Mouse (Mus musculus): ENCODE data around the gene Cmtr1.
A peak's percentile ranks its signal among the peaks of the same experiment; 100 is the strongest.
"Not testable (repeated sequence)": the region's sequence is repeated elsewhere in the genome, so short reads cannot be mapped to it uniquely, and the experiment has no call there.

The Cmtr1 gene

GRCm38 (mm10) chr17:29660076-29660761 is at the start of gene Cmtr1:
Cmtr1 (plus strand) TSS chr17:29660595.
- peak; percentile 94 for DNase-seq

- not testable (repeated sequence) for DNase-seq
Measured at GRCm38 (mm10) chr17:29613453-29613852, 46.9 kb upstream of the Cmtr1 start.

GRCm38 (mm10) chr17:29614115-29615023 is 46.0 kb upstream of the Cmtr1 start, which contains the start of the genes Rnf8 and Gm28043:
Rnf8 (plus strand) TSS chr17:29614790.
Gm28043 (plus strand) TSS chr17:29614876.
- DNase-seq = peak; percentile 95

- DNase-seq = no peak
Measured at GRCm38 (mm10) chr17:29615024-29615551, 45.3 kb upstream of the Cmtr1 start.

GRCm38 (mm10) chr17:29615616-29616015 is 44.8 kb upstream of the Cmtr1 start:
- no peak for DNase-seq

GRCm38 (mm10) chr17:29619231-29619630 is 41.2 kb upstream of the Cmtr1 start:
- DNase-seq = no peak

- no peak for DNase-seq
Measured at GRCm38 (mm10) chr17:29623488-29623887, 36.9 kb upstream of the Cmtr1 start.

- DNase-seq = no peak
Measured at GRCm38 (mm10) chr17:29627285-29627684, 33.1 kb upstream of the Cmtr1 start.

- no peak for DNase-seq
Measured at GRCm38 (mm10) chr17:29628946-29629345, 31.4 kb upstream of the Cmtr1 start.

GRCm38 (mm10) chr17:29629620-29630019 is 30.8 kb upstream of the Cmtr1 start:
- DNase-seq = no peak

- DNase-seq = no peak
Measured at GRCm38 (mm10) chr17:29632312-29632711, 28.1 kb upstream of the Cmtr1 start.

GRCm38 (mm10) chr17:29635492-29635891 is 24.9 kb upstream of the Cmtr1 start:
- no peak for DNase-seq

- peak; percentile 54 for DNase-seq
Measured at GRCm38 (mm10) chr17:29636118-29636517, 24.3 kb upstream of the Cmtr1 start.

- DNase-seq = no peak
Measured at GRCm38 (mm10) chr17:29637377-29637776, 23.0 kb upstream of the Cmtr1 start.

GRCm38 (mm10) chr17:29637895-29638294 is 22.5 kb upstream of the Cmtr1 start:
- no peak for DNase-seq

- DNase-seq = no peak
Measured at GRCm38 (mm10) chr17:29640971-29641370, 19.4 kb upstream of the Cmtr1 start.

GRCm38 (mm10) chr17:29642219-29642618 is 18.2 kb upstream of the Cmtr1 start:
- DNase-seq = no peak

GRCm38 (mm10) chr17:29658249-29658648 is 2.1 kb upstream of the Cmtr1 start:
- no peak for DNase-seq

- DNase-seq = peak; percentile 23
Measured at GRCm38 (mm10) chr17:29660762-29661391, 482 bp downstream of the Cmtr1 start.

GRCm38 (mm10) chr17:29662145-29662544 is 1.8 kb downstream of the Cmtr1 start:
- DNase-seq = no peak

- DNase-seq = peak; percentile 35
Measured at GRCm38 (mm10) chr17:29668051-29668986, 7.9 kb downstream of the Cmtr1 start.

GRCm38 (mm10) chr17:29669030-29669429 is 8.6 kb downstream of the Cmtr1 start:
- no peak for DNase-seq
